Mouse (Mus musculus) retina, postnatal 1 day (tissue): ENCODE measurements around the gene Gm14434.
"Not testable (repeated sequence)": the region's sequence is repeated elsewhere in the genome, so short reads cannot be mapped to it uniquely, and the experiment has no call there.

Source experiments
- DNase-seq: peaks from one replicate; pipeline ENCODE4 v3.0.0-alpha.2; 2012

Gm14434 gene

DNA sequence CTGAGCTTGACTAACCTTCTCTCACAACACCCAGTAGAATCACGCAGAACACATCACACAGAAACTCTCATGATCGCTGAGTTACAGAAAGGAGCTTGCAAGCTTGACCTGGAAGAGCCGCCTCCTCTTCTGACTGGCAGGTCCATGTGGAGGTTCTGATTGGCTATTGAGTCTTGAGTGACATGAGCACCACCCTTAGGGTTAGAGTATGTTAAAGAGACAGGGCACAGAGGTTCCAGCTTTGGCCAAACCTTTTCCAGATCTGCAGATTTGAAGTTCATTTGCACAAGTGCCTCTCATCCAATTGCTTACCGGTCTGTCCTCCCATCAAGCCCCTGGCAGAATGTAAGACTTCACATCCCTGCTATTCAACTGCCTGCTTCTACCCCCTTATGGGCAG, at the start of gene Gm14434:
TSS of gene Gm14434 (minus strand) at position 101 of the 400 bp plus-strand sequence.
- not testable (repeated sequence) for DNase-seq

DNA sequence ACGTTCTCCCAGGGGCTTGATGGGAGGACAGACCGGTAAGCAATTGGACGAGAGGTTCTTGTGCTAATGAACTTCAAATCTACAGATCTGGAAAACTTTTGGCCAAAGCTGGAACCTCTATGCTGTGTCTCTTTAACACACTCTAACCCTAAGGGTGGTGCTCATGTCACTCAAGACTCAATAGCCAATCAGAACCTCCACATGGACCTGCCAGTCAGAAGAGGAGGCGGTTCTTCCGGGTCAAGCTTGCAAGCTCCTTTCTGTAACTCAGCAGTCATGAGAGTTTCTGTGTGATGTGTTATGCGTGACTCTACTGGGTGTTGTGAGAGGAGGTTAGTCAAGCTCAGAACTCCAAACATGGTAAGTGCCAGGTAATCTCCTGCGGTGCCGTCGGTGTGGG, 34.2 kb upstream of the Gm14434 start, which contains the start of gene Zfp967:
TSS of gene Zfp967 (plus strand) at position 301 of the 400 bp plus-strand sequence.
- not testable (repeated sequence) for DNase-seq

DNA sequence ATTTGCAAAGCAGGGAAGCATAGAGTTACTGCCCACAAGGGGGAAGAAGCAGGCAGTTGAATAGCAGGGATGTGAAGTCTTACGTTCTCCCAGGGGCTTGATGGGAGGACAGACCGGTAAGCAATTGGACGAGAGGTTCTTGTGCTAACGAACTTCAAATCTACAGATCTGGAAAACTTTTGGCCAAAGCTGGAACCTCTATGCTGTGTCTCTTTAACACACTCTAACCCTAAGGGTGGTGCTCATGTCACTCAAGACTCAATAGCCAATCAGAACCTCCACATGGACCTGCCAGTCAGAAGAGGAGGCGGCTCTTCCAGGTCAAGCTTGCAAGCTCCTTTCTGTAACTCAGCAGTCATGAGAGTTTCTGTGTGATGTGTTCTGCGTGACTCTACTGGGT, 63.3 kb downstream of the Gm14434 start, which contains the start of gene Gm14435:
TSS of gene Gm14435 (plus strand) at position 301 of the 400 bp plus-strand sequence.
- DNase-seq: not testable (repeated sequence)
